Mouse (Mus musculus) E14TG2a.4 (cell line): Measurements from ENCODE around the gene Phf2.

Experiments
- H3K27me3 ChIP-seq: 2 replicates; pipeline ENCODE4 v1.6.1; 2014; ENCODE audit warnings: low read length, control low read depth; ENCODE audit not compliant: insufficient read depth
- H3K36me3 ChIP-seq: 2 replicates; pipeline ENCODE4 v1.6.1; 2014; ENCODE audit warnings: low read length, control low read depth; ENCODE audit not compliant: insufficient read depth
- H3K4me1 ChIP-seq: replicated peaks from 2 replicates; pipeline ENCODE4 v1.6.1; 2014; ENCODE audit warnings: low read depth, low read length, control low read depth
- H3K4me3 ChIP-seq: replicated peaks from 2 replicates; pipeline ENCODE4 v1.5.1; 2014; ENCODE audit warnings: mild to moderate bottlenecking, low read length
- H3K9me3 ChIP-seq: 2 replicates; pipeline ENCODE4 v1.6.1; 2014; ENCODE audit warnings: low read length, control low read depth
- CTCF ChIP-seq: conservative IDR thresholded peaks from 2 replicates; pipeline ENCODE4 v1.5.1; 2014; ENCODE audit warnings: low read length
- NANOG ChIP-seq: IDR thresholded peaks from 2 replicates; pipeline ENCODE4 v1.6.1; 2014; ENCODE audit warnings: borderline replicate concordance, low read length, mixed read lengths
- POU5F1 ChIP-seq: IDR thresholded peaks from 2 replicates; pipeline ENCODE4 v1.6.1; 2014; ENCODE audit warnings: low read length, borderline replicate concordance

Gene Phf2

GRCm38 (mm10) chr13:48870771-48871731, at the start of gene Phf2:
Gene Phf2, minus strand, starts transcription at chr13:48871119.
- TF ChIP-seq POU5F1 (no peak), NANOG (no peak), CTCF (no peak)
- Histone ChIP-seq H3K9me3 (no peaks in the 10 kb centered on the region), H3K4me3 (peak within 1 kb of the TSS; percentile 83), H3K36me3 (no peaks in the 10 kb centered on the region), H3K4me1 (peaks cover 34% of the 10 kb centered on the region), H3K27me3 (peaks cover 50% of the 10 kb centered on the region)

- TF ChIP-seq POU5F1 = no peak
- no peak for TF ChIP-seq CTCF
- no peak for TF ChIP-seq NANOG
- Histone ChIP-seq H3K4me1 (no peaks in the 10 kb centered on the region), H3K27me3 (no peaks in the 10 kb centered on the region), H3K36me3 (peaks cover 96% of the 10 kb centered on the region), H3K4me3 (no peak overlapping the region), H3K9me3 (no peaks in the 10 kb centered on the region)
These were observed 49.0 kb upstream of the Phf2 start for GRCm38 (mm10) chr13:48919756-48920415.

GRCm38 (mm10) chr13:48917113-48917599, 46.2 kb upstream of the Phf2 start:
- no peaks in the 10 kb centered on the region for H3K4me1 ChIP-seq

GRCm38 (mm10) chr13:48913680-48914079, 42.8 kb upstream of the Phf2 start:
- Histone ChIP-seq H3K36me3 (peaks cover 95% of the 10 kb centered on the region), H3K4me3 (no peak overlapping the region), H3K4me1 (no peaks in the 10 kb centered on the region), H3K27me3 (no peaks in the 10 kb centered on the region), H3K9me3 (no peaks in the 10 kb centered on the region)
- TF ChIP-seq POU5F1 = no peak
- no peak for TF ChIP-seq NANOG
- no peak for TF ChIP-seq CTCF

More at GRCm38 (mm10) chr13:48917113-48917599, 46.2 kb upstream of the Phf2 start:
- H3K27me3 ChIP-seq = no peaks in the 10 kb centered on the region
- H3K36me3 ChIP-seq = peaks cover 95% of the 10 kb centered on the region
- H3K4me3 ChIP-seq = no peak overlapping the region
- TF ChIP-seq NANOG (no peak), POU5F1 (no peak), CTCF (no peak)
- H3K9me3 ChIP-seq = no peaks in the 10 kb centered on the region

GRCm38 (mm10) chr13:48913141-48913540, 42.2 kb upstream of the Phf2 start:
- no peaks in the 10 kb centered on the region for H3K27me3 ChIP-seq
- no peak overlapping the region for H3K4me3 ChIP-seq
- no peaks in the 10 kb centered on the region for H3K9me3 ChIP-seq
- TF ChIP-seq NANOG (no peak), POU5F1 (no peak), CTCF (no peak)
- peaks cover 96% of the 10 kb centered on the region for H3K36me3 ChIP-seq
- no peaks in the 10 kb centered on the region for H3K4me1 ChIP-seq

- TF ChIP-seq POU5F1 (no peak), NANOG (no peak), CTCF (no peak)
- Histone ChIP-seq H3K4me3 (no peak overlapping the region), H3K9me3 (no peaks in the 10 kb centered on the region), H3K4me1 (no peaks in the 10 kb centered on the region), H3K27me3 (no peaks in the 10 kb centered on the region), H3K36me3 (peaks cover 98% of the 10 kb centered on the region)
These were observed 40.5 kb upstream of the Phf2 start for GRCm38 (mm10) chr13:48911426-48911825.

GRCm38 (mm10) chr13:48905458-48905857, 34.5 kb upstream of the Phf2 start:
- no peaks in the 10 kb centered on the region for H3K27me3 ChIP-seq
- H3K4me3 ChIP-seq = no peak overlapping the region
- 0 out of 2 replicates have a peak, but pooled peaks cover 2% of the 10 kb centered on the region for H3K4me1 ChIP-seq
- peaks cover 98% of the 10 kb centered on the region for H3K36me3 ChIP-seq
- TF ChIP-seq CTCF (no peak), POU5F1 (no peak), NANOG (no peak)
- no peaks in the 10 kb centered on the region for H3K9me3 ChIP-seq

- TF ChIP-seq CTCF (no peak), POU5F1 (no peak), NANOG (no peak)
- Histone ChIP-seq H3K4me1 (no peaks in the 10 kb centered on the region), H3K4me3 (no peak overlapping the region), H3K36me3 (peaks cover 97% of the 10 kb centered on the region), H3K9me3 (no peaks in the 10 kb centered on the region), H3K27me3 (no peaks in the 10 kb centered on the region)
These were observed 24.5 kb upstream of the Phf2 start for GRCm38 (mm10) chr13:48895376-48895775.
